Mouse (Mus musculus) cerebellum, postnatal 14 days (tissue): ENCODE measurements at regions not wholly inside any gene's neighbourhood (a gene's known extent, or its start where the extent isn't known, plus 50 kb on each side); places are given as distances from the start of the nearest gene placed in this dataset.

Experiments
- DNase-seq, 2 experiments: peaks; one replicate each; pipeline ENCODE4 v3.0.0; 2021; ENCODE audit warnings: mixed read lengths in 2 of 2

DNA sequence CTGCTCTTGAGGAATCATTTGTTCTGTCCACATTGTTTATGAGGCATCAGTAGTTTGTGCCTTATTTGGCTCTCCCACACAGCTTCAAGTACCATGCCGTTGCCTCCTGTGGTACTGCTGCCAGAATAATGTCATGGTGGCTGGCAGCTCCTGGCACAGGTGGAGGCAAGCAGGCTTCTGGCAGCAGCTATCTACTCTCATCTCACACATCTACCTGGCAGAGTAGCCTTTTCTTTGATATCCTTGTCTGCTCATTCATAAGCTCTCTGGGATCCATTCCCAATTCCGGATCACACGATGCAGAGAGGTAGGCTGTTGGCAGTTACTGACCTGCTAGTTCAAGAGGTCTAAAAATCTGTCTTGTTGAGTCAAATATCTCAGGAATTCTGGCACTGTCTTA is 373.6 kb upstream of the Depdc1a start:
- DNase-seq = peak; percentile 77 to 88

DNA sequence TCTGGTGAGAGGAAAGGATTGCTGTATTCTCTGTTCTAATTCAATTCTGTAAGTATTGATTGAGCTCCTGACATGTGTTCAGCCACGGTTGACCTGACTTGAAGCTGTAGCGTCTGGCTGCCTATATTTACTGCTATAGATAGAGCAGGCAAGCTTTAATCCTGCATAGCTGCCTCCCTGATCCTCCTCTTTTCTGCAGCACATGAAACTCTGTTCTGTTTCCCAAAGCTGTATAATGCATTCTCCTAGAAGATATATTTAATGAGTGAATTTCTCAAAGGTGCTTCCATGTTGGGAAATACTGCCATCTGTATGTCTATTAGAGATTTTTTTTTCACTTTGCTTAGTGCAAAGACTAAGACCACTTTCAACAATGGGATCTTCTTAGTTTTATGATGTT is 351.4 kb upstream of the Depdc1a start:
- no peak for DNase-seq

DNA sequence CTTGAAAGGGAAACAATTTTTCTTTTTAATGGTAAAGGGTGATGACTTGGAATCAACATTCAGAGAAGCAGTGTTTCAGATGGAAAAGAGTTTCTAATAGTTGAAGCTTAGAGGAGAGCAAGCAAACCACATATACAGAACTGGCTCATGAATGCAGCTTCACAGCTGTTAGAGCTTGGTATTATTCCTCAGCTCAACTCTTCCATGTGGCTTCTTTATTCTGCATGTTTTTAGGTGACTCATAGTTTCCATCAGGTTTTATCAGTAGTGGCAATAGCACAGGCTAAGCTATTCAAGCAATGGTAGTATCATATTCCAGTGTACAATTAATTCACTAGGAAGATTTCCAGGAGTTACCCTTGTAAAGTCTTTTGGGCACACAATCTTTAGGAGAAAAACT is 313.7 kb upstream of the Depdc1a start:
- no peak for DNase-seq

DNA sequence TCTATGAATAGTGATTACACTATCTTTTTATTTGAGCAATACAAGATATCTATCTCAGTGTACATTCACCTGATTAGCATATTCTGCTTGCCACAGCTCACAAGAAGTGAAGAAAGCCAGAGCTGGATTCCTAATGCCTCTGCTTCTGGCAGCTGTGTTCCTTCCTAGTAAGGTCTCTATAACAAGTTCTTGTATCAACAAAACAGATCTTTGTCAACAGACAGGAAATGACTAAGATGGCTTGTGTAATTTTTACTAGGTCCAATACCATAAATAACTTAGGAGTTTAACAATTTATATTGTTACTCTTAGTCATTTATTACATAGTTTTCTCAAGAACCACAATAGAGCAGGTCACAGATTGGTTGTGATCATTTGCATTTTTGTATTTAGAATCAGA is 302.0 kb upstream of the Depdc1a start:
- DNase-seq = no peak
